Mouse (Mus musculus) adrenal gland, postnatal 36 days (tissue): Measurements from ENCODE around the gene Crim1. TPM values are rescaled to one million over a fixed set of nuclear protein-coding genes. Genes with fewer than 3 reads are reported as not detected.

Experiments
- DNase-seq, 2 experiments: peaks; one replicate each; pipeline ENCODE4 v3.0.0; 2021; ENCODE audit warnings: mixed read lengths in 1 of 2
- microRNA-seq: library from miRNA; unstranded; fragments of <30 nt; microRNA quantifications from one replicate; pipeline ENCODE4 v1.2.0, GENCODE M21; 2021
- total RNA-seq, 2 experiments: library from RNA; stranded (reverse); gene quantifications; 2 replicates each; pipeline ENCODE4 v1.2.3; 2021

The Crim1 gene
- total RNA-seq, 2 experiments from 2014 or later = 35.0 to 37.0 TPM

GRCm38 (mm10) chr17:78419216-78419615, 219.2 kb downstream of the Crim1 start:
- DNase-seq = no peak

DNA sequence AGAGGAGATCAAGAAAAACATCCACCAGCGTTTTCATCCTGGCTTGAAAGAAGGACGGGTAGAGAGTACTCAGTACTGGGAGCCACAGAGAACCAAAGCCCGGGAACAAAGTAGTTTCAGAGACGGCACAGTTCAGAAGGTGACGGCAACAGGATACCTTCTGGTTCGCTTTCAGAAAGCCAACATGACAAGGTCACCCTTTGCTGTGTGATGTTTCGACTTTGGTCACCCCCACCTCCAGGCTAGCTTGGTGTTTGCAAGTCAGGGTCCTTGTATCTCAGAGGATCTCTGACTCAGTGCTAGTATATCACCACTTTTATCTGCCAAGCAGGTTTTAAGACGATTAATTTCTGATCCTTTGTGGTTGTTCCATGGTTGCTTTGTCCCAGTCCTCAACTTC, 225.0 kb downstream of the Crim1 start:
- no peak for DNase-seq

Small RNAs within 50 kb of the gene (microRNA-seq; reads per million reads assigned to microRNA genes)
- gene Gm25069 = not detected

Other genes starting within 250 kb of the Crim1 start
- 10 to 100 TPM; 57.9 to 64.7 TPM for gene Fez2, start 217.9 kb downstream of the Crim1 start, total RNA-seq